Mouse (Mus musculus) megakaryocyte-erythroid progenitor cell, adult 5-6 weeks (primary cell): Measurements from ENCODE around the gene Dlec1. TPM values are rescaled to one million over a fixed set of nuclear protein-coding genes. Genes with fewer than 3 reads are reported as not detected.

Experiments used
- ATAC-seq: replicated peaks from 2 replicates; pipeline ENCODE4 v1.8.0; 2016; ENCODE audit warnings: mild to moderate bottlenecking, inconsistent platforms; ENCODE audit not compliant: severe bottlenecking, poor library complexity, low FRiP score, low TSS enrichment
- total RNA-seq, 2 experiments: library from RNA; stranded (forward) in 1 of 2; stranded (reverse) in 1 of 2; fragments of 200-1000, 215-1000 nt in 1 of 2; fragments of >200 nt in 1 of 2; fragmentation: Nextera tagmentation in 1 of 2; gene quantifications; 2 replicates each; pipeline ENCODE4 v1.2.3; 2014 to 2017

Dlec1 gene
- total RNA-seq (2014; fragmentation: Nextera tagmentation) (not detected in 2 replicates), total RNA-seq (2017) (0.65 TPM in 1 of 2 replicates, not detected in the other)

- peak; percentile 91 for ATAC-seq
Measured at GRCm38 (mm10) chr9:119101992-119102782, at the start of gene Dlec1. Gene Dlec1 (plus strand): TSS chr9:119102478.

GRCm38 (mm10) chr9:119053964-119054576, 48.2 kb upstream of the Dlec1 start:
- ATAC-seq = no peak

- ATAC-seq = no peak
Measured at GRCm38 (mm10) chr9:119055336-119055735, 46.9 kb upstream of the Dlec1 start.

- no peak for ATAC-seq
Measured at GRCm38 (mm10) chr9:119058245-119058644, 44.0 kb upstream of the Dlec1 start.

- no peak for ATAC-seq
Measured at GRCm38 (mm10) chr9:119060701-119061100, 41.6 kb upstream of the Dlec1 start.

- ATAC-seq = peak; percentile 24; the same call in 1 of the 2 replicates
Measured at GRCm38 (mm10) chr9:119063036-119063644, 39.1 kb upstream of the Dlec1 start.

- no peak for ATAC-seq
Measured at GRCm38 (mm10) chr9:119064296-119064695, 38.0 kb upstream of the Dlec1 start.

- ATAC-seq = peak; percentile 76
Measured at GRCm38 (mm10) chr9:119067601-119068000, 34.7 kb upstream of the Dlec1 start.

- ATAC-seq = no peak
Measured at GRCm38 (mm10) chr9:119068266-119068665, 34.0 kb upstream of the Dlec1 start.

- no peak for ATAC-seq
Measured at GRCm38 (mm10) chr9:119070173-119070825, 32.0 kb upstream of the Dlec1 start.

- no peak for ATAC-seq
Measured at GRCm38 (mm10) chr9:119071786-119072185, 30.5 kb upstream of the Dlec1 start.

- ATAC-seq = no peak
Measured at GRCm38 (mm10) chr9:119073184-119073895, 28.9 kb upstream of the Dlec1 start.

GRCm38 (mm10) chr9:119075685-119076084, 26.6 kb upstream of the Dlec1 start:
- no peak for ATAC-seq

GRCm38 (mm10) chr9:119080040-119080675, 22.1 kb upstream of the Dlec1 start:
- ATAC-seq = no peak

- no peak for ATAC-seq
Measured at GRCm38 (mm10) chr9:119082039-119082438, 20.2 kb upstream of the Dlec1 start.

- ATAC-seq = no peak
Measured at GRCm38 (mm10) chr9:119082656-119083430, 19.4 kb upstream of the Dlec1 start.

- no peak for ATAC-seq
Measured at GRCm38 (mm10) chr9:119083966-119084365, 18.3 kb upstream of the Dlec1 start.

- ATAC-seq = no peak
Measured at GRCm38 (mm10) chr9:119086451-119086850, 15.8 kb upstream of the Dlec1 start.
